Mouse (Mus musculus): ENCODE results near the gene Wdr60. TPM values are rescaled to one million over a fixed set of nuclear protein-coding genes. Genes with fewer than 3 reads are reported as not detected.

Gene Wdr60
- 4.5 TPM for polyA plus RNA-seq (2012; fragmentation: generic; extraction: Trizol)

DNA sequence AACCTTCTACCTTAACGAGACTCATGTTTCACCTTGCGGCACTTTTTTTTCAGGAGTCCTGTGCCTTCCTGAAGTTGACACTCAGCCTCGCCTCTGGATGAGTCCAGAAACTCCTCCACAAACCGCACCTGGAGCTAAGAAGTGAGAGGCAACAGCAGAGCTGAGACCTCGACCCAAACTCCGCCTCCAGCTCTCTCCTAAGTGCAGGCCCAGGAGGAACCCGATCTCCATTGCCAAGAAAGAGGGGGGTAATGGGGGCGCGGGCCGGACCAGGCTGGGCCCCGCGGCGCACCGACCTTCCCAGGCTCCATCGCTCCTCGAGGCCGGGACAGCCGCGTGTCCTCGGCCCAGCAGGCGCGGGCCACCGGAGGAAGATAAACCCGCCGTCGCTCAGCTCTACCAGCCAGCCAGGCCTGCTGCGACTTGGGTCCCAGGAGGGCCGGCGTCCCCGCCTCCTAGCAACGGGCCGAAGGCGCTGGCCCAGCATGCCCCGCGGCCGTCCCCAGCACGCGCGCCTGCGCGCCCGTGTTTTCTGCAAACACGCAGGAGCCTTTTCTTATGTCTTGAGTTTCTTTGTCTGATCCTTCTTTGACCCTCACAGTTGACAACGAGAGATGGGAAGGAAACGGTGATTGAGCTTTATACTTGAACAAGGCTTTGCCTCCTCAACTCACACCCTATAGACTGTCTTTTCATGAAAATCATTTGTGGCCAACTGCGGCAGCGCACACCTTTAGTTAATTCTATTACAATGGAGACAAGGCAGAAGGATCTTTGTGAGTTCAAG lies at the start of gene Wdr60:
Gene Wdr60 (minus strand): TSS at position 468 of the 787 bp plus-strand sequence.
- TF ChIP-seq MAX (IDR thresholded peaks at IDR 0.05; ENCODE audit: low read depth) = no peak
- TF ChIP-seq POLR2A (IDR thresholded peaks at IDR 0.05; ENCODE audit: insufficient read length, low read depth) = peak; percentile 65
- TF ChIP-seq POLR2AphosphoS2 (IDR thresholded peaks at IDR 0.05; ENCODE audit: insufficient read length, low read depth) = peak; percentile 56
- Histone ChIP-seq H3K79me2 (ENCODE audit: control insufficient read depth, insufficient read depth) (peaks cover 9% of the 10 kb centered on the region), H3ac (ENCODE audit: control insufficient read depth, insufficient read length) (peak within 1 kb of the TSS; percentile 20), H3K4me3 (peak within 1 kb of the TSS; percentile 26), H3K36me3 (ENCODE audit: control insufficient read depth, insufficient read depth) (no peaks in the 10 kb centered on the region), H3K27me3 (ENCODE audit: control insufficient read depth, insufficient read depth, insufficient read length) (no peaks in the 10 kb centered on the region), H3K4me2 (ENCODE audit: low read depth) (peak within 1 kb of the TSS; percentile 92)

DNA sequence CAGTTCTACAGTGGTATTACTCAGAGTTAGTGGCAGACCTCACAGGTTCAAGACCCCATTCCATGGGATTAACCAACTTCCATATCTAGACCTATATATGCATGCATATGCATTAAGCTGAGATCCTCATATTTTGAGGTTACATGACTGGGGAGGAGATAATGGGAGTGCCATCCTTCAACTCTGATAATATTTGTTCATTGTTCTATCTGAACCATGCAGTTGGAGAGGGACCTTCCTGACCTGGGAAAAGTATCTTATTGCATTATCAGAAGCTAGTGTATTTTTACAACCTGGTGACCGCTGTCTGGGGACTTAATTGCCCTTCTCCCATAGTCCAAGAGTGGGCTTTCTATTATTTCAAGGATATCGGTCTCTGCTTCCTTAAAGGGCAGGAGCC lies 45.8 kb upstream of the Wdr60 start:
- Histone ChIP-seq H3K36me3 (ENCODE audit: control insufficient read depth, insufficient read depth) (no peaks in the 10 kb centered on the region), H3K27me3 (ENCODE audit: control insufficient read depth, insufficient read depth, insufficient read length) (no peaks in the 10 kb centered on the region), H3K4me3 (no peak overlapping the region), H3K79me2 (ENCODE audit: control insufficient read depth, insufficient read depth) (peaks cover 66% of the 10 kb centered on the region), H3ac (ENCODE audit: control insufficient read depth, insufficient read length) (no peak overlapping the region), H3K4me2 (ENCODE audit: low read depth) (no peak overlapping the region)
- no peak for TF ChIP-seq TCF12 (IDR thresholded peaks at IDR 0.05; ENCODE audit: insufficient read depth, poor library complexity, severe bottlenecking)
- TF ChIP-seq USF1 (IDR thresholded peaks at IDR 0.05; ENCODE audit: low read depth) = no peak
- no peak for TF ChIP-seq POLR2AphosphoS2 (IDR thresholded peaks at IDR 0.05; ENCODE audit: insufficient read length, low read depth)
- no peak for TF ChIP-seq POLR2A (IDR thresholded peaks at IDR 0.05; ENCODE audit: insufficient read length, low read depth)
- TF ChIP-seq MYOD1 (IDR thresholded peaks at IDR 0.05; ENCODE audit: control insufficient read depth in 1 of 3, insufficient read length in 2 of 3, low read depth in 2 of 3) = no peak
- no peak for TF ChIP-seq TCF3 (IDR thresholded peaks at IDR 0.05; ENCODE audit: insufficient read length, low read depth)
- no peak for TF ChIP-seq MAX (IDR thresholded peaks at IDR 0.05; ENCODE audit: low read depth)
- TF ChIP-seq E2F4 (IDR thresholded peaks at IDR 0.05; ENCODE audit: insufficient read depth) = no peak
- no peak for TF ChIP-seq REST (IDR thresholded peaks at IDR 0.05; ENCODE audit: insufficient read depth, insufficient read length)
- no peak for TF ChIP-seq CEBPB (IDR thresholded peaks at IDR 0.05; ENCODE audit: insufficient read depth, poor library complexity, severe bottlenecking)
- no peak for TF ChIP-seq MYOG (IDR thresholded peaks at IDR 0.05; ENCODE audit: control insufficient read depth in 1 of 3, insufficient read depth in 1 of 3, insufficient read length in 2 of 3, low read depth in 2 of 3)
- no peak for TF ChIP-seq SRF (IDR thresholded peaks at IDR 0.05; ENCODE audit: control insufficient read depth, insufficient read length, low read depth)

DNA sequence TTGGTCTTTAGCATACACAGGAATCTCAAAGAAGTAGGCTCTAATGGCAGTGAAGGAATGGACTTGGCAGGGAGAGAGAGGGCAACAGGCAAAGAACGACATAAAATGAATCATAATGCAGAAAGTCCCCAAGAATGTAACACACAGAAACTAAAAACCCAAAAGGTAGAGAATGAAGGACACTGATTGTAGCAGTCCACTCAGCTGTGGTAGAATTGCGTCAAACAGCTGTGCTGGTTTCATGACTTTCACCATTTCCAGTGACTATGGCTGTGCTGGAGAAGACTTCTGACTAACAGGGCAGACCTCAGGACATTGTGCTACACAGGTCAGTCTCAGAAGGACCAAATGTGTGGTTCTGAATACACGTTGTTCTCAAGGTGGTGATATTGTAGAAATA lies 45.0 kb upstream of the Wdr60 start:
- Histone ChIP-seq H3K36me3 (ENCODE audit: control insufficient read depth, insufficient read depth) (no peaks in the 10 kb centered on the region), H3ac (ENCODE audit: control insufficient read depth, insufficient read length) (no peak overlapping the region), H3K4me2 (ENCODE audit: low read depth) (peak overlapping the region; percentile 12), H3K27me3 (ENCODE audit: control insufficient read depth, insufficient read depth, insufficient read length) (no peaks in the 10 kb centered on the region), H3K79me2 (ENCODE audit: control insufficient read depth, insufficient read depth) (peaks cover 61% of the 10 kb centered on the region), H3K4me3 (no peak overlapping the region)
- TF ChIP-seq MYOD1 (IDR thresholded peaks at IDR 0.05; ENCODE audit: control insufficient read depth in 1 of 3, insufficient read length in 2 of 3, low read depth in 2 of 3) (peak in 1 of 3 experiments; percentile 20), CEBPB (IDR thresholded peaks at IDR 0.05; ENCODE audit: insufficient read depth, poor library complexity, severe bottlenecking) (0 out of 2 replicates have a peak, but pooled peaks have one; percentile 50), POLR2AphosphoS2 (IDR thresholded peaks at IDR 0.05; ENCODE audit: insufficient read length, low read depth) (no peak)

DNA sequence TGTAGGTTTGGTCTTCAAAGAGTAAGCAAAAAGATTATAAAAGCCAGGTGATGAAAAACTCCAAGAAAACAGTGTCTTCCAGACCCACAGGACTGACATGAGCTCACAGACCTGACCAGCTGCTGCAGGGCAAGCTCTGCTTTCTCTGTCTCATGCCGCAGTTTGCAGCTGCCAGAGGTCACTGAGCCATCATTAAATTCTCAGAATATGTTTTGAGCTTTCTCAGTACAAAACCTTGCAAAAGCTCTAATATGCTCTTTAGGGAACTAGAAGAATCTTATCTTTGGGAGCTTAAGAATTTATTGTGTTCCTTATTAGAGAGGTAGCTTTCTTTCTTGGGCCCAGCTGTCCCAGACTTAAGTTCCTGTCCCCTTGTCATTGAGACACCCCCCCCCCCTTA lies 43.2 kb upstream of the Wdr60 start:
- TF ChIP-seq CEBPB (IDR thresholded peaks at IDR 0.05; ENCODE audit: insufficient read depth, poor library complexity, severe bottlenecking) = no peak
- peak; percentile 95 for TF ChIP-seq TCF12 (IDR thresholded peaks at IDR 0.05; ENCODE audit: insufficient read depth, poor library complexity, severe bottlenecking)
- no peak for TF ChIP-seq SRF (IDR thresholded peaks at IDR 0.05; ENCODE audit: control insufficient read depth, insufficient read length, low read depth)
- TF ChIP-seq USF1 (IDR thresholded peaks at IDR 0.05; ENCODE audit: low read depth) = no peak
- no peak for TF ChIP-seq POLR2AphosphoS2 (IDR thresholded peaks at IDR 0.05; ENCODE audit: insufficient read length, low read depth)
- TF ChIP-seq MYOG (IDR thresholded peaks at IDR 0.05; ENCODE audit: control insufficient read depth in 1 of 3, insufficient read depth in 1 of 3, insufficient read length in 2 of 3, low read depth in 2 of 3) = peak; percentile 68 to 98 (median 92)
- peak; percentile 78 for TF ChIP-seq TCF3 (IDR thresholded peaks at IDR 0.05; ENCODE audit: insufficient read length, low read depth)
- peak; percentile 90 to 92 (median 91) for TF ChIP-seq MYOD1 (IDR thresholded peaks at IDR 0.05; ENCODE audit: control insufficient read depth in 1 of 3, insufficient read length in 2 of 3, low read depth in 2 of 3)
- TF ChIP-seq MAX (IDR thresholded peaks at IDR 0.05; ENCODE audit: low read depth) = no peak

DNA sequence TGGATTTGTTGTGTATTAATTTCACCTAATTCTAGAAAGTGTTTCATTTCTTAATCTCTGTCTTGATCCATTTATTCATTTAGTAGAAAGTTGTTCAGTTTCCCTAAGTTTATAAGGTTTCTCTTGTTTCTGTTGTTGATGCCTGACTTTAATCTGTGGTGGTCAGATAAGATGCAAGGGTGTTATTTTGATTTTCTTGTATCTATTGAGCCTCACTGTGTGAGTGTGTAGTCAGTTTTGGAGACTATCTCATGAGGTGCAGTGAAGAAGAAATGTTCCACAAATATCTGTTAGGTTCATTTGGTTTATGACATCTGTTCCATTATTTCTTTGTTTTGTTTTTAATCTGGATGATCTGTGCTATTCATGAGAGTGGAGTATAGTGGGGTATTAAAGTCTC lies 39.4 kb upstream of the Wdr60 start:
- Histone ChIP-seq H3K27me3 (ENCODE audit: control insufficient read depth, insufficient read depth, insufficient read length) (no peaks in the 10 kb centered on the region), H3K36me3 (ENCODE audit: control insufficient read depth, insufficient read depth) (peaks cover 4% of the 10 kb centered on the region), H3ac (ENCODE audit: control insufficient read depth, insufficient read length) (no peak overlapping the region), H3K4me3 (no peak overlapping the region), H3K4me2 (ENCODE audit: low read depth) (no peak overlapping the region), H3K79me2 (ENCODE audit: control insufficient read depth, insufficient read depth) (peaks cover 64% of the 10 kb centered on the region)
- TF ChIP-seq REST (IDR thresholded peaks at IDR 0.05; ENCODE audit: insufficient read depth, insufficient read length) (no peak), TCF3 (IDR thresholded peaks at IDR 0.05; ENCODE audit: insufficient read length, low read depth) (no peak), USF1 (IDR thresholded peaks at IDR 0.05; ENCODE audit: low read depth) (no peak), CEBPB (IDR thresholded peaks at IDR 0.05; ENCODE audit: insufficient read depth, poor library complexity, severe bottlenecking) (no peak), POLR2A (IDR thresholded peaks at IDR 0.05; ENCODE audit: insufficient read length, low read depth) (no peak), SRF (IDR thresholded peaks at IDR 0.05; ENCODE audit: control insufficient read depth, insufficient read length, low read depth) (no peak), POLR2AphosphoS2 (IDR thresholded peaks at IDR 0.05; ENCODE audit: insufficient read length, low read depth) (no peak), E2F4 (IDR thresholded peaks at IDR 0.05; ENCODE audit: insufficient read depth) (no peak), MAX (IDR thresholded peaks at IDR 0.05; ENCODE audit: low read depth) (no peak), TCF12 (IDR thresholded peaks at IDR 0.05; ENCODE audit: insufficient read depth, poor library complexity, severe bottlenecking) (no peak), MYOG (IDR thresholded peaks at IDR 0.05; ENCODE audit: control insufficient read depth in 1 of 3, insufficient read depth in 1 of 3, insufficient read length in 2 of 3, low read depth in 2 of 3) (no peak), MYOD1 (IDR thresholded peaks at IDR 0.05; ENCODE audit: control insufficient read depth in 1 of 3, insufficient read length in 2 of 3, low read depth in 2 of 3) (no peak)

More for the DNA sequence above, 43.2 kb upstream of the Wdr60 start:
- Histone ChIP-seq H3K27me3 (ENCODE audit: control insufficient read depth, insufficient read depth, insufficient read length) (no peaks in the 10 kb centered on the region), H3ac (ENCODE audit: control insufficient read depth, insufficient read length) (no peak overlapping the region), H3K4me2 (ENCODE audit: low read depth) (peak overlapping the region; percentile 64), H3K36me3 (ENCODE audit: control insufficient read depth, insufficient read depth) (no peaks in the 10 kb centered on the region), H3K4me3 (no peak overlapping the region), H3K79me2 (ENCODE audit: control insufficient read depth, insufficient read depth) (peaks cover 66% of the 10 kb centered on the region)
